Mouse (Mus musculus) CH12.LX (cell line): Measurements from ENCODE around the gene Ube2b. TPM values are rescaled to one million over a fixed set of nuclear protein-coding genes. Genes with fewer than 3 reads are reported as not detected.

Source experiments
- DNase-seq: peaks from one replicate; pipeline ENCODE4 v3.0.0-alpha.2; 2013; ENCODE audit errors: extremely low read depth
- H3K27ac ChIP-seq: 2 replicates; pipeline ENCODE4 v1.5.1; 2012; ENCODE audit warnings: low read depth, mild to moderate bottlenecking, control low read depth, moderate library complexity; ENCODE audit not compliant: insufficient read depth
- H3K27me3 ChIP-seq: replicated peaks from 2 replicates; pipeline ENCODE3; 2012; ENCODE audit warnings: inconsistent platforms
- H3K36me3 ChIP-seq, 2 experiments: replicated peaks in 1 of 2; 2 replicates each; pipeline versions ENCODE3 to v1.6.1; 2012; ENCODE audit warnings: inconsistent platforms in 1 of 2, low read length in 1 of 2, mild to moderate bottlenecking in 1 of 2, mixed read lengths in 1 of 2, moderate library complexity in 1 of 2; ENCODE audit not compliant: control insufficient read depth in 1 of 2, insufficient read depth in 1 of 2
- H3K4me1 ChIP-seq, 2 experiments: 2 replicates each; pipeline ENCODE4 v1.6.1; 2012; ENCODE audit warnings: inconsistent platforms in 1 of 2, moderate library complexity in 1 of 2; ENCODE audit not compliant: insufficient read depth in 2 of 2, control insufficient read depth in 1 of 2
- H3K4me2 ChIP-seq: 2 replicates; pipeline ENCODE4 v1.6.1; 2012; ENCODE audit warnings: low read depth, mild to moderate bottlenecking, control low read depth; ENCODE audit not compliant: poor library complexity, insufficient read depth, severe bottlenecking
- H3K4me3 ChIP-seq, 3 experiments: fragments of 150-350 bp in 1 of 3; sonication (generic) in 1 of 3; replicated peaks in 1 of 3; 2 replicates each; pipeline versions ENCODE3 to v1.5.1; 2011 to 2012; ENCODE audit warnings: low read depth in 2 of 3, low read length in 2 of 3, mild to moderate bottlenecking in 2 of 3, moderate library complexity in 2 of 3, control low read depth in 1 of 3, improper control_type of control experiment in 1 of 3, inconsistent platforms in 1 of 3, mixed read lengths in 1 of 3; ENCODE audit not compliant: poor library complexity in 1 of 3
- H3K79me2 ChIP-seq: replicated peaks from 2 replicates; pipeline ENCODE4 v1.6.1; 2012; ENCODE audit warnings: mild to moderate bottlenecking, moderate library complexity; ENCODE audit not compliant: control insufficient read depth, poor library complexity, insufficient read depth, severe bottlenecking; ENCODE audit errors: extremely low read depth
- H3K9ac ChIP-seq: 2 replicates; pipeline ENCODE4 v1.6.1; 2012; ENCODE audit warnings: low read depth, mild to moderate bottlenecking, control low read depth, moderate library complexity; ENCODE audit not compliant: insufficient read depth
- H3K9me3 ChIP-seq: replicated peaks from 2 replicates; pipeline ENCODE3; 2012; ENCODE audit warnings: low read length, inconsistent platforms, mixed read lengths
- BHLHE40 ChIP-seq: IDR thresholded peaks from 2 replicates; pipeline ENCODE4 v1.6.1; 2011; ENCODE audit warnings: mild to moderate bottlenecking, low read depth, low read length, improper control_type of control experiment
- CTCF ChIP-seq, 2 experiments: IDR thresholded peaks in 1 of 2; conservative IDR thresholded peaks in 1 of 2; 2 replicates each; pipeline ENCODE4 v1.5.1; 2011 to 2012; ENCODE audit warnings: low read depth in 2 of 2, low read length in 2 of 2, improper control_type of control experiment in 1 of 2, inconsistent platforms in 1 of 2, mild to moderate bottlenecking in 1 of 2, moderate library complexity in 1 of 2
- E2F4 ChIP-seq: IDR thresholded peaks from 2 replicates; pipeline ENCODE4 v1.6.1; 2011; ENCODE audit warnings: low read depth, low read length, improper control_type of control experiment; ENCODE audit not compliant: insufficient replicate concordance
- HCFC1 ChIP-seq: IDR thresholded peaks from 2 replicates; pipeline ENCODE4 v1.6.1; 2012; ENCODE audit warnings: low read depth, mild to moderate bottlenecking, inconsistent platforms, low read length, improper control_type of control experiment
- IRF4 ChIP-seq: IDR thresholded peaks from 2 replicates; pipeline ENCODE4 v1.6.1; 2014; ENCODE audit warnings: low read depth, mild to moderate bottlenecking, inconsistent platforms, low read length, improper control_type of control experiment
- JUN ChIP-seq: IDR thresholded peaks from 2 replicates; pipeline ENCODE4 v1.6.1; 2011; ENCODE audit warnings: low read depth, mild to moderate bottlenecking, low read length, improper control_type of control experiment, moderate library complexity; ENCODE audit not compliant: insufficient read depth
- JUND ChIP-seq: conservative IDR thresholded peaks from 2 replicates; pipeline ENCODE4 v1.6.1; 2011; ENCODE audit warnings: low read depth, low read length, improper control_type of control experiment
- KAT2A ChIP-seq: IDR thresholded peaks from 2 replicates; pipeline ENCODE4 v1.6.1; 2012; ENCODE audit warnings: low read length, improper control_type of control experiment, inconsistent platforms; ENCODE audit not compliant: insufficient replicate concordance
- MAFK ChIP-seq: IDR thresholded peaks from 2 replicates; pipeline ENCODE4 v1.6.1; 2011; ENCODE audit warnings: low read length, improper control_type of control experiment; ENCODE audit not compliant: insufficient replicate concordance
- MAZ ChIP-seq: IDR thresholded peaks from 2 replicates; pipeline ENCODE4 v1.6.1; 2012; ENCODE audit warnings: low read depth, mild to moderate bottlenecking, inconsistent platforms, low read length, improper control_type of control experiment, moderate library complexity
- MXI1 ChIP-seq: IDR thresholded peaks from 2 replicates; pipeline ENCODE4 v1.6.1; 2011; ENCODE audit warnings: mild to moderate bottlenecking, low read depth, low read length, improper control_type of control experiment
- POLR2AphosphoS2 ChIP-seq: IDR thresholded peaks from 2 replicates; pipeline ENCODE4 v1.6.1; 2011; ENCODE audit warnings: low read depth, low read length, improper control_type of control experiment
- RAD21 ChIP-seq: IDR thresholded peaks from 2 replicates; pipeline ENCODE4 v1.6.1; 2011; ENCODE audit warnings: low read depth, mild to moderate bottlenecking, low read length, improper control_type of control experiment, moderate library complexity
- RCOR1 ChIP-seq: conservative IDR thresholded peaks from 2 replicates; pipeline ENCODE4 v1.6.1; 2012; ENCODE audit warnings: low read depth, mild to moderate bottlenecking, inconsistent platforms, low read length, improper control_type of control experiment
- SIN3A ChIP-seq: IDR thresholded peaks from 2 replicates; pipeline ENCODE4 v1.6.1; 2012; ENCODE audit warnings: low read length, improper control_type of control experiment, inconsistent platforms
- TBP ChIP-seq: conservative IDR thresholded peaks from 2 replicates; pipeline ENCODE4 v1.6.1; 2011; ENCODE audit warnings: low read depth, low read length, improper control_type of control experiment
- TCF12 ChIP-seq: IDR thresholded peaks from 2 replicates; pipeline ENCODE4 v1.6.1; 2014; ENCODE audit warnings: low read depth, mild to moderate bottlenecking, inconsistent platforms, low read length, improper control_type of control experiment
- UBTF ChIP-seq: IDR thresholded peaks from 2 replicates; pipeline ENCODE4 v1.6.1; 2012; ENCODE audit warnings: low read depth, mild to moderate bottlenecking, inconsistent platforms, low read length, improper control_type of control experiment, moderate library complexity
- USF1 ChIP-seq: IDR thresholded peaks from 2 replicates; pipeline ENCODE4 v1.6.1; 2014; ENCODE audit warnings: low read depth, mild to moderate bottlenecking, inconsistent platforms, low read length, improper control_type of control experiment
- ZC3H11A ChIP-seq: IDR thresholded peaks from 2 replicates; pipeline ENCODE4 v1.6.1; 2012; ENCODE audit warnings: low read depth, mild to moderate bottlenecking, inconsistent platforms, low read length, improper control_type of control experiment
- ZMIZ1 ChIP-seq: IDR thresholded peaks from 2 replicates; pipeline ENCODE4 v1.6.1; 2012; ENCODE audit warnings: low read depth, mild to moderate bottlenecking, inconsistent platforms, low read length, improper control_type of control experiment
- ZNF384 ChIP-seq: IDR thresholded peaks from 2 replicates; pipeline ENCODE4 v1.6.1; 2012; ENCODE audit warnings: low read depth, low read length, improper control_type of control experiment, inconsistent platforms
- dilution Hi-C: fragments of 300-500 bp; cut with MboI; formaldehyde crosslinking; loops from 2 replicates; pipeline ENCODE4 v1.14.3; 2020; ENCODE audit warnings: low sequenced_read_pairs; ENCODE audit not compliant: extremely low pct_unique_long_range_greater_than_20kb, extremely low pct_ligation_motif_present
- in situ Hi-C: fragments of 300-500 bp; cut with MboI; formaldehyde crosslinking; loops from 3 replicates; pipeline ENCODE4 v1.14.3; 2019; ENCODE audit warnings: low sequenced_read_pairs, low pct_ligation_motif_present, low pct_unique_long_range_greater_than_20kb, mixed read lengths
- polyA plus RNA-seq: library from polyadenylated mRNA; unstranded; fragments of >175 nt; gene quantifications from 2 replicates; pipeline ENCODE4 v1.2.1, GENCODE M21; 2012; ENCODE audit warnings: low read depth; ENCODE audit not compliant: insufficient read length
- total RNA-seq, 2 experiments: library from RNA; depleted of rRNA; stranded (reverse); fragments of 300-350 nt in 1 of 2; fragments of >200 nt in 1 of 2; gene quantifications; 2 replicates each; pipeline ENCODE4 v1.2.3; 2012 to 2014

Ube2b gene
- total and polyA plus RNA-seq, 3 experiments = 76.7 to 278 (median 230) TPM

DNA sequence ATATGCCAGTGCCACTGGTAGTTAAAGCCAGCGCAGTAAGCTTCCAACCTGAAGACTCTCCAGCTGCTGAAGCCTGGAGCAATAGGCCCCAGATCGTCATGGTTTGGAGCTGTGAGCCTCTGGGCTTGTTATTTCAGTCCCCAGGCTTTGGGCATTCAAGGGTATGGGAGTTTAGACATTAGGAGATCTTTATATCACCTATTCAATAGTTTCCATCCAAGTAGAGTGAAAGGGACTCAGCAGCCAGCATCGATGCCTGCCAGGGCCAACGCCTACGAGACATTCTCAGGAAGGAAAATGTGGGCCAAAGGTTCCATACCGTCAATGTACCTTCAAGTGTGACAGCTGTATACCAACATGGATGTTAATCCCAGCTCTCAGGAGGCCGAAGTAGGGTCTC is 38.3 kb downstream of the Ube2b start:
- H3K27me3 ChIP-seq = no peaks in the 10 kb centered on the region
- dilution Hi-C loops = no loop called here
- no peak overlapping the region for H3K4me2 ChIP-seq
- H3K9me3 ChIP-seq = peaks cover 12% of the 10 kb centered on the region
- H3K4me1 ChIP-seq = peaks cover 10 to 35% of the 10 kb centered on the region in 2 experiments
- no peak for DNase-seq
- no peak overlapping the region for H3K9ac ChIP-seq
- H3K4me3 ChIP-seq = no peak overlapping the region
- H3K27ac ChIP-seq = no peak overlapping the region
- in situ Hi-C loops = loop anchor here (5.0 to 10.0 kb wide), 2 partner anchors 90 to 137 kb away; no protein-coding TSS in a partner anchor
- H3K36me3 ChIP-seq = no peaks in the 10 kb centered on the region
- H3K79me2 ChIP-seq = no peaks in the 10 kb centered on the region
- TF ChIP-seq RCOR1 (no peak), HCFC1 (no peak), ZNF384 (no peak), TCF12 (no peak), MAZ (no peak), IRF4 (no peak)

DNA sequence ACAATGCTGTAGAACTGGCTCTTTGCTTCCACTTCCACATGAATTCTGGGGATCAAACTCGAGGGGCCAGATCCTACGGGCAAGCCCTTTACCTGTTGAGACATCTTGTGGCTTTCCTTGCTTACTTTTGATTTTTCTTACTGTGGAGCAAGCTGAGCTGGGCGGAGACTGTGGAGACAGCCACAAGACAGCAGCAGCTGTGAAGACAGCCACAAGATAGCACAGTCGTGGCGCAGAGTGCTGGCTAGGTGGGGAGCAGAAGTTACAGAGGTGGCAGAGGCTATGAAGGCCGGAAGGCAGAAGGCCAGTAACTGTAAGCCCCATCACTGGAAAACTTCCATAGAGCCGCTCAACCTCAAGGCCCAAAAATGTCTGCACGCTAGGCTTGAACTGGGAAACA is 38.8 kb downstream of the Ube2b start:
- H3K27me3 ChIP-seq = no peaks in the 10 kb centered on the region
- no peak overlapping the region for H3K9ac ChIP-seq
- no peak overlapping the region for H3K4me3 ChIP-seq
- H3K4me2 ChIP-seq = no peak overlapping the region
- dilution Hi-C loops (no loop called here), in situ Hi-C loops (loop anchor here (5.0 to 10.0 kb wide), 2 partner anchors 89 to 137 kb away; no protein-coding TSS in a partner anchor)
- peaks cover 12% of the 10 kb centered on the region for H3K9me3 ChIP-seq
- H3K27ac ChIP-seq = no peak overlapping the region
- TF ChIP-seq E2F4 (no peak), MAFK (no peak), KAT2A (no peak), TBP (no peak), IRF4 (no peak), ZMIZ1 (no peak), CTCF (conservative IDR thresholded peaks at IDR 0.05 in 1 of 2, IDR thresholded peaks at IDR 0.05 in 1 of 2; ENCODE audit: low read depth in 2 of 2, low read length in 2 of 2) (no peak), JUND (no peak), SIN3A (no peak), RAD21 (no peak), UBTF (no peak), POLR2AphosphoS2 (no peak), ZC3H11A (no peak), BHLHE40 (no peak), JUN (no peak), USF1 (no peak), MXI1 (no peak)
- H3K36me3 ChIP-seq = no peaks in the 10 kb centered on the region
- no peak for DNase-seq
- no peaks in the 10 kb centered on the region for H3K79me2 ChIP-seq
- H3K4me1 ChIP-seq = peaks cover 7 to 30% of the 10 kb centered on the region in 2 experiments
